Mouse (Mus musculus) inflammation-experienced regulatory T-cells, adult 6 months (primary cell): Measurements from ENCODE around the gene Prepl. TPM values are rescaled to one million over a fixed set of nuclear protein-coding genes. Genes with fewer than 3 reads are reported as not detected.

Source experiments
- ATAC-seq: one replicate; pipeline ENCODE4 v1.8.0; 2017
- polyA plus RNA-seq, 3 experiments: library from polyadenylated mRNA; unstranded; fragments of 100-300 nt; shearing (Covaris generic); gene quantifications; one replicate each; pipeline ENCODE4 v1.2.1; 2017

The Prepl gene
- polyA plus RNA-seq = 10 to 100 TPM in 1 of 3 experiments, 1 to 10 TPM in 2; 9.3 to 10.9 (median 9.9) TPM

GRCm38 (mm10) chr17:85090120-85091099, at the start of gene Prepl, which contains the start of gene Camkmt:
Prepl (minus strand) TSS chr17:85090241.
Camkmt (plus strand) TSS chr17:85090552.
- ATAC-seq = peak; percentile 97

- no peak for ATAC-seq
Observed at GRCm38 (mm10) chr17:85138393-85138792, 48.4 kb upstream of the Prepl start.

- no peak for ATAC-seq
Observed at GRCm38 (mm10) chr17:85116643-85117042, 26.6 kb upstream of the Prepl start.

- no peak for ATAC-seq
Observed at GRCm38 (mm10) chr17:85113441-85113840, 23.4 kb upstream of the Prepl start.

GRCm38 (mm10) chr17:85110640-85111039, 20.6 kb upstream of the Prepl start:
- no peak for ATAC-seq

- peak; percentile 70 for ATAC-seq
Observed at GRCm38 (mm10) chr17:85103310-85103709, 13.3 kb upstream of the Prepl start.

- no peak for ATAC-seq
Observed at GRCm38 (mm10) chr17:85101751-85102150, 11.7 kb upstream of the Prepl start.

GRCm38 (mm10) chr17:85100232-85100631, 10.2 kb upstream of the Prepl start:
- ATAC-seq = no peak

GRCm38 (mm10) chr17:85098677-85099323, 8.8 kb upstream of the Prepl start:
- ATAC-seq = no peak

- ATAC-seq = no peak
Observed at GRCm38 (mm10) chr17:85096396-85096795, 6.4 kb upstream of the Prepl start.

- no peak for ATAC-seq
Observed at GRCm38 (mm10) chr17:85091762-85092161, 1.7 kb upstream of the Prepl start.

- ATAC-seq = no peak
Observed at GRCm38 (mm10) chr17:85089621-85090020, 420 bp downstream of the Prepl start.

GRCm38 (mm10) chr17:85089011-85089410, 1.0 kb downstream of the Prepl start:
- no peak for ATAC-seq

- ATAC-seq = no peak
Observed at GRCm38 (mm10) chr17:85088401-85088800, 1.6 kb downstream of the Prepl start.

GRCm38 (mm10) chr17:85087591-85087990, 2.5 kb downstream of the Prepl start:
- ATAC-seq = no peak

GRCm38 (mm10) chr17:85086501-85086900, 3.5 kb downstream of the Prepl start:
- no peak for ATAC-seq

- no peak for ATAC-seq
Observed at GRCm38 (mm10) chr17:85085335-85085734, 4.7 kb downstream of the Prepl start.

- no peak for ATAC-seq
Observed at GRCm38 (mm10) chr17:85080781-85081180, 9.3 kb downstream of the Prepl start.

GRCm38 (mm10) chr17:85079276-85079675, 10.8 kb downstream of the Prepl start:
- no peak for ATAC-seq

GRCm38 (mm10) chr17:85074083-85074482, 16.0 kb downstream of the Prepl start:
- ATAC-seq = no peak

GRCm38 (mm10) chr17:85073214-85073613, 16.8 kb downstream of the Prepl start:
- no peak for ATAC-seq

GRCm38 (mm10) chr17:85072383-85072782, 17.7 kb downstream of the Prepl start:
- no peak for ATAC-seq

- no peak for ATAC-seq
Observed at GRCm38 (mm10) chr17:85071088-85071775, 18.8 kb downstream of the Prepl start.
